Comparison of ENCODE assay signal across 18 mouse cellular contexts in genomic region chr6:21551501-21551900, GRCm38 (mm10).
DNase-seq lines count a peak whose midpoint lies in the region; TF ChIP-seq lines count a peak whose summit lies in the region.
"Had no signal": no experiment of that assay in that cellular context is flagged by ENCODE, and none has a peak within 500 bp of the region (broad histone marks: within the 10 kb centered on the region; RNA-seq: fewer than 3 reads in every experiment).

No protein-coding gene starts in this region.

- peak; percentile 1 for DNase-seq in adrenal gland, adult 2 months
- no peak for DNase-seq in adrenal gland, postnatal 14 days
- DNase-seq in layer of hippocampus, adult 9-11 months = peak; percentile 65
- no peak for DNase-seq in layer of hippocampus, postnatal 10 days (ENCODE audit: low spot score in 2 of 2)
- peak; percentile 52 to 57 for DNase-seq in left cerebral cortex, postnatal 14 days (ENCODE audit: low spot score in 2 of 2)
- peak; percentile 46 to 76 for DNase-seq in right cerebral cortex, postnatal 36 days (ENCODE audit: low spot score in 2 of 2)
- no peak for DNase-seq in gastrocnemius, adult 2 months
- DNase-seq in thymus, postnatal 36 days = no peak
- DNase-seq: cerebellum, adult 11-12 months; heart, postnatal 10 days; kidney, adult 11 months; liver; lung, adult 18-20 months; spleen, adult 18-20 months had no signal

- no peak overlapping the region for H3K27ac ChIP-seq in gastrocnemius, adult 2 months
- H3K27ac ChIP-seq: embryonic facial prominence, embryonic 12.5 days; heart, embryonic 10.5 days; hindbrain, embryonic 15.5 days; kidney, postnatal 0 days had no signal

- intact Hi-C loops in left cerebral cortex, postnatal 14 days (cut with DNase I) = no loop called here
- intact Hi-C loops in gastrocnemius, adult 2 months (cut with DNase I) = no loop called here

- TF ChIP-seq CTCF in gastrocnemius, adult 2 months (IDR thresholded peaks at IDR 0.05) = no peak

- H3K4me3 ChIP-seq in gastrocnemius, adult 2 months = no peak overlapping the region
- H3K4me3 ChIP-seq: embryonic facial prominence, embryonic 12.5 days; heart, embryonic 10.5 days; hindbrain, embryonic 15.5 days had no signal

Comparison
In these comparisons a context has a peak if more than half of its experiments do, and no peak if none do; other contexts are left out.
1. DNase-seq: peak in adrenal gland, adult 2 months (single experiment), layer of hippocampus, adult 9-11 months (single experiment), left cerebral cortex, postnatal 14 days (2 of 2) and right cerebral cortex, postnatal 36 days (2 of 2); none in adrenal gland, postnatal 14 days (single experiment), layer of hippocampus, postnatal 10 days (0 of 2), gastrocnemius, adult 2 months (single experiment) and thymus, postnatal 36 days (0 of 2).